ENCODE assay signal across 8 mouse cellular contexts in the genomic region with DNA sequence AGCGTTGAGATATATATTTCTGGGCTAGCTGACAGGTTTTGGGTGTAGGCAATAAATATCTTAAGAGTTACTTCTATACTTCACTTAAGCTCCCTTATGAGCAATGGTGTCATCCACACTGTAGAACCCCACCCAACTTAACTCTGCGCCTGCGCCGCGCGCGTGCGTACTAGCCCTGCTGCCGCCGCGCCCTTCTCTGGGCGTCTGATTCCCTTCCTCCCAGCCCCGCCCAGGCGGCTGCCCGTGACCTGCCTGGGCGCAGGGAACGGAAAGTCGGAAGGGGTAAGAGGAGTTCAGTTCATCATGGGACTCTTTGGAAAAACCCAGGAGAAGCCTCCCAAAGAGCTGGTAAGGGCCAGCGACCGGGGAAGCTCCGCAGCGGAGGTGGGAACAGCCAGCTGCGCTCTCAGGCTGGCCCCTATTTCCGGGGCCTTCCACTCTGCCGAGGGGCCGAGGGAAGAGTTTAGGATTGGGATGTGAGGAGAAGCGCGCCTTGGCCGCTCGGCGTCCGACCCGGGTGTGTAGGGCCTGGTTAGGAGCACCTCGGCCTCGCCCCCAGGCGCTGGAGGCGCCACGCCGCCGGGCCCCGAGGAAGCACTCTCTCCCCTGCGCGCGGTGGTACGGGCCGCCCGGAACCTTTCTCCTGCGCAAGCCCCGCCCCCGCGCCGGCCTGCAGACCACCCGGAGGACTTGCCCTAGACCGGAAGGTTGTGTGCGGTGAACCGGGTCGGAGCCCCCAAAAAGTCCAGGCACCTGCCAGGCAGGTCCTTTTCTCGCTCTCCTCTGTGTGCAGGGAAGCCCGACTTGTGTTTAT. TPM values are rescaled to one million over a fixed set of nuclear protein-coding genes. Genes with fewer than 3 reads are reported as not detected.
DNase-seq lines count a peak whose midpoint lies in the region; ATAC-seq and TF ChIP-seq lines count a peak whose summit lies in the region.

Gene Chmp3 (plus strand): TSS at position 112 of the 814 bp plus-strand sequence.

- DNase-seq in forebrain, embryonic 14.5 days (ENCODE audit: low spot score) = peak; percentile 94
- DNase-seq in heart, postnatal 14 days = peak; percentile 97 to 98
- peak; percentile 96 for DNase-seq in layer of hippocampus, adult 11-12 months (ENCODE audit: low spot score)
- peak; percentile 96 to 97 for DNase-seq in lung, adult 18-20 months
- peak; percentile 95 for DNase-seq in testis, postnatal 14 days (ENCODE audit: low spot score)

- H3K27me3 ChIP-seq in ES-Bruce4 (ENCODE audit: control insufficient read depth, insufficient read depth, low read length, poor library complexity, severe bottlenecking) = no peaks in the 10 kb centered on the region
- no peaks in the 10 kb centered on the region for H3K27me3 ChIP-seq in forebrain, embryonic 14.5 days (replicated peaks; ENCODE audit: control insufficient read depth, insufficient read depth, low read length)
- H3K27me3 ChIP-seq in neural tube, embryonic 15.5 days (replicated peaks) = 0 out of 2 replicates have a peak, but pooled peaks cover 3% of the 10 kb centered on the region

- ATAC-seq in cerebellum, adult (ENCODE audit: insufficient number of reproducible peaks, low FRiP score, low TSS enrichment) = peak; percentile 98
- peak; percentile 98 for ATAC-seq in forebrain, embryonic 14.5 days
- ATAC-seq in neural tube, embryonic 15.5 days (ENCODE audit: low FRiP score) = peak; percentile 99

- intact Hi-C loops in heart, postnatal 14 days (cut with DNase I) = loop anchor here (2.0 kb wide), 2 partner anchors 49 to 103 kb away; partner anchors contain the start of gene Rmnd5a

- TF ChIP-seq EP300 in ES-Bruce4 (IDR thresholded peaks at IDR 0.05; ENCODE audit: insufficient read depth, low read depth, low read length) = 0 out of 2 replicates have a peak, but pooled peaks have one; percentile 40

- H3K9me3 ChIP-seq in ES-Bruce4 (replicated peaks; ENCODE audit: control insufficient read depth, insufficient read depth, low read length, poor library complexity, severe bottlenecking) = no peaks in the 10 kb centered on the region
- H3K9me3 ChIP-seq in forebrain, embryonic 14.5 days (replicated peaks; ENCODE audit: control insufficient read depth, low read length) = no peaks in the 10 kb centered on the region
- H3K9me3 ChIP-seq in neural tube, embryonic 15.5 days (replicated peaks) = no peaks in the 10 kb centered on the region

- under 1% methylated on average over 53 of the region's 59 CpGs for WGBS in forebrain, embryonic 14.5 days
- under 1% methylated on average over 57 of the region's 59 CpGs for WGBS in neural tube, embryonic 15.5 days

- peak within 1 kb of the TSS; percentile 86 for H3K27ac ChIP-seq in ES-Bruce4 (ENCODE audit: insufficient read depth, low read length)
- H3K27ac ChIP-seq in forebrain, embryonic 14.5 days (ENCODE audit: low read depth, low read length) = peak within 1 kb of the TSS; percentile 95
- H3K27ac ChIP-seq in neural tube, embryonic 15.5 days (replicated peaks) = peak within 1 kb of the TSS; percentile 99

- peak within 1 kb of the TSS; percentile 91 for H3K4me3 ChIP-seq in ES-Bruce4 (ENCODE audit: low read depth, low read length)
- H3K4me3 ChIP-seq in forebrain, embryonic 14.5 days (ENCODE audit: low read depth, low read length) = peak within 1 kb of the TSS; percentile 80
- H3K4me3 ChIP-seq in neural tube, embryonic 15.5 days (replicated peaks) = peak within 1 kb of the TSS; percentile 87

- TF ChIP-seq POLR2A in ES-Bruce4 (IDR thresholded peaks at IDR 0.05; ENCODE audit: insufficient read depth, low read length) = peak; percentile 47

- H3K36me3 ChIP-seq in ES-Bruce4 (ENCODE audit: control insufficient read depth, insufficient read depth, low read length, poor library complexity, severe bottlenecking) = no peaks in the 10 kb centered on the region
- no peaks in the 10 kb centered on the region for H3K36me3 ChIP-seq in forebrain, embryonic 14.5 days (ENCODE audit: control insufficient read depth, insufficient read depth, low read length)
- no peaks in the 10 kb centered on the region for H3K36me3 ChIP-seq in neural tube, embryonic 15.5 days

- peak within 1 kb of the TSS; percentile 95 for H3K9ac ChIP-seq in ES-Bruce4 (ENCODE audit: low read depth, poor library complexity, severe bottlenecking)
- H3K9ac ChIP-seq in forebrain, embryonic 14.5 days (ENCODE audit: low read length) = peak within 1 kb of the TSS; percentile 95
- H3K9ac ChIP-seq in neural tube, embryonic 15.5 days (replicated peaks) = peak within 1 kb of the TSS; percentile 98

- TF ChIP-seq CTCF in ES-Bruce4 (IDR thresholded peaks at IDR 0.05; ENCODE audit: low read depth, low read length) = no peak

- H3K4me1 ChIP-seq in ES-Bruce4 (ENCODE audit: control insufficient read depth, insufficient read depth, low read length) = no peaks in the 10 kb centered on the region
- H3K4me1 ChIP-seq in forebrain, embryonic 14.5 days (ENCODE audit: control insufficient read depth, insufficient read depth, low read length) = 0 out of 2 replicates have a peak, but pooled peaks cover 6% of the 10 kb centered on the region
- H3K4me1 ChIP-seq in neural tube, embryonic 15.5 days = peaks cover 9% of the 10 kb centered on the region

- H3K4me2 ChIP-seq in forebrain, embryonic 14.5 days (ENCODE audit: low read length) = peak within 1 kb of the TSS; percentile 77
- peak within 1 kb of the TSS; percentile 62 for H3K4me2 ChIP-seq in neural tube, embryonic 15.5 days

RNA-seq across cellular contexts. Expression of gene Chmp3, which starts in this region (rescaled TPM):
- polyA plus RNA-seq in ES-Bruce4 (2011; ENCODE audit: insufficient read depth, insufficient read length, low read depth, missing spikeins) = 149 and 156 TPM in 2 replicates
- 58.8 and 70.6 TPM in 2 replicates for polyA plus RNA-seq in forebrain, embryonic 14.5 days (2014; fragmentation: Nextera tagmentation; extraction: Ambion mirVana)
- 10 to 100 TPM; 47.3 to 52.8 TPM for total RNA-seq in heart, postnatal 14 days (2021)
- polyA plus RNA-seq in neural tube, embryonic 15.5 days (2015; fragmentation: Nextera tagmentation; extraction: Ambion mirVana) = 58.6 and 62.8 TPM in 2 replicates

Comparison
In these comparisons a context has a peak if more than half of its experiments do, and no peak if none do; other contexts are left out.
1. Peak in every context shown above with its lines: DNase-seq, ATAC-seq, H3K4me3 ChIP-seq and H3K27ac ChIP-seq.